Mouse (Mus musculus): ENCODE data around the gene Cd38. TPM values are rescaled to one million over a fixed set of nuclear protein-coding genes. Genes with fewer than 3 reads are reported as not detected.

The Cd38 gene
- polyA plus RNA-seq (2012; rRNA removed; ENCODE audit: low replicate concordance) = 13.2 and 15.5 TPM in 2 replicates

GRCm38 (mm10) chr5:43868253-43868652, at the start of gene Cd38:
Gene Cd38, plus strand, starts transcription at chr5:43868553.

GRCm38 (mm10) chr5:43818695-43819094, 49.7 kb upstream of the Cd38 start, which contains the start of gene Bst1:
Gene Bst1, plus strand, starts transcription at chr5:43818885.

GRCm38 (mm10) chr5:43821538-43821937, 46.8 kb upstream of the Cd38 start, which contains the start of gene Fbxl5:
Gene Fbxl5, minus strand, starts transcription at chr5:43821638.

GRCm38 (mm10) chr5:43912844-43913243, 44.5 kb downstream of the Cd38 start, which contains the start of gene Gm7879:
Gene Gm7879, plus strand, starts transcription at chr5:43913144.

Other genes with a start within 250 kb of the Cd38 start
- 2.3 and 5.5 TPM in 2 replicates for gene Cc2d2a, start 206.2 kb upstream of the Cd38 start, polyA plus RNA-seq (2012; rRNA removed; ENCODE audit: low replicate concordance)
- gene Bst1, start 49.7 kb upstream of the Cd38 start, polyA plus RNA-seq (2012; rRNA removed; ENCODE audit: low replicate concordance) = 6.5 and 6.7 TPM in 2 replicates
- gene Fbxl5, start 46.9 kb upstream of the Cd38 start, polyA plus RNA-seq (2012; rRNA removed; ENCODE audit: low replicate concordance) = 16.3 and 33.0 TPM in 2 replicates
- gene Gm7879, start 44.6 kb downstream of the Cd38 start, polyA plus RNA-seq (2012; rRNA removed; ENCODE audit: low replicate concordance) = 0.76 TPM in 1 of 2 replicates, not detected in the other
- gene Fgfbp1, start 113.2 kb downstream of the Cd38 start, polyA plus RNA-seq (2012; rRNA removed; ENCODE audit: low replicate concordance) = 0.16 and 2.1 TPM in 2 replicates
- 4.2 and 11.1 TPM in 2 replicates for gene Prom1, start 233.5 kb downstream of the Cd38 start, polyA plus RNA-seq (2012; rRNA removed; ENCODE audit: low replicate concordance)

Data from mammary gland, adult 2 months (tissue).